ENCODE assay signal across 23 mouse cellular contexts in genomic region chr19:40964367-40964891, GRCm38 (mm10). TPM values are rescaled to one million over a fixed set of nuclear protein-coding genes. Genes with fewer than 3 reads are reported as not detected.
DNase-seq lines count a peak whose midpoint lies in the region; ATAC-seq and TF ChIP-seq lines count a peak whose summit lies in the region.
"Had no signal": no experiment of that assay in that cellular context is flagged by ENCODE, and none has a peak within 500 bp of the region (broad histone marks: within the 10 kb centered on the region; RNA-seq: fewer than 3 reads in every experiment).

No protein-coding gene starts in this region.

- 75% methylated on average over 3 of the region's 3 CpGs for WGBS in kidney, embryonic 15.5 days
- WGBS in spleen, adult 2 months = 82% methylated on average over 3 of the region's 3 CpGs
- 31% methylated on average over 3 of the region's 3 CpGs for WGBS in intestine, postnatal 0 days

- H3K27me3 ChIP-seq in kidney, embryonic 15.5 days = no peaks in the 10 kb centered on the region
- H3K27me3 ChIP-seq in spleen, adult 2 months (ENCODE audit: control insufficient read depth, insufficient read depth, low read length) = no peaks in the 10 kb centered on the region
- no peaks in the 10 kb centered on the region for H3K27me3 ChIP-seq in intestine, postnatal 0 days (replicated peaks; ENCODE audit: control insufficient read depth, insufficient read depth, low read length)
- H3K27me3 ChIP-seq: embryonic facial prominence, embryonic 12.5 days; forebrain, embryonic 15.5 days had no signal

- 0 out of 2 replicates have a peak, but pooled peaks cover 10% of the 10 kb centered on the region for H3K4me1 ChIP-seq in kidney, embryonic 15.5 days
- H3K4me1 ChIP-seq in spleen, adult 2 months (ENCODE audit: control insufficient read depth, insufficient read depth, insufficient read length) = peaks cover 26% of the 10 kb centered on the region; the same call in 1 of the 2 replicates
- H3K4me1 ChIP-seq in intestine, postnatal 0 days (replicated peaks; ENCODE audit: control insufficient read depth, insufficient read depth, low read length) = no peaks in the 10 kb centered on the region
- H3K4me1 ChIP-seq: embryonic facial prominence, embryonic 12.5 days; forebrain, embryonic 15.5 days had no signal

- ATAC-seq in kidney, embryonic 15.5 days (replicated peaks; ENCODE audit: low FRiP score) = no peak
- peak; percentile 45; the same call in 1 of the 2 replicates for ATAC-seq in intestine, postnatal 0 days
- ATAC-seq in erythroid progenitor cell, adult 5-6 weeks (replicated peaks; ENCODE audit: low FRiP score, poor library complexity, severe bottlenecking) = no peak
- no peak for ATAC-seq in CD4-positive, CD25-positive, alpha-beta regulatory T cell, adult 4 months
- ATAC-seq: forebrain, embryonic 15.5 days; hindbrain, postnatal 0 days had no signal

- no peak overlapping the region for H3K4me2 ChIP-seq in kidney, embryonic 15.5 days
- no peak overlapping the region for H3K4me2 ChIP-seq in intestine, postnatal 0 days (replicated peaks; ENCODE audit: low read depth)
- H3K4me2 ChIP-seq: embryonic facial prominence, embryonic 12.5 days; forebrain, embryonic 15.5 days; heart, embryonic 13.5 days had no signal

- no peak for TF ChIP-seq CTCF in spleen, adult 2 months (IDR thresholded peaks at IDR 0.05; ENCODE audit: extremely low read depth, insufficient read depth, insufficient read length, insufficient replicate concordance)
- TF ChIP-seq CTCF in intestine, postnatal 0 days (IDR thresholded peaks at IDR 0.05; ENCODE audit: low read depth) = no peak

- H3K27ac ChIP-seq in kidney, embryonic 15.5 days = peak overlapping the region; percentile 49; the same call in 1 of the 2 replicates
- H3K27ac ChIP-seq in spleen, adult 2 months (ENCODE audit: insufficient read depth, low read length) = peak overlapping the region; percentile 68
- no peak overlapping the region for H3K27ac ChIP-seq in intestine, postnatal 0 days (ENCODE audit: low read depth, low read length)
- H3K27ac ChIP-seq: embryonic facial prominence, embryonic 12.5 days; forebrain, embryonic 15.5 days; heart, embryonic 13.5 days; hindbrain, postnatal 0 days; midbrain, embryonic 10.5 days had no signal

- no peak overlapping the region for H3K4me3 ChIP-seq in kidney, embryonic 15.5 days (replicated peaks)
- H3K4me3 ChIP-seq in spleen, adult 2 months (ENCODE audit: extremely low read depth, insufficient read depth, insufficient read length) = no peak overlapping the region
- no peak overlapping the region for H3K4me3 ChIP-seq in intestine, postnatal 0 days (ENCODE audit: low read depth, low read length)
- H3K4me3 ChIP-seq: embryonic facial prominence, embryonic 12.5 days; forebrain, embryonic 15.5 days; heart, embryonic 13.5 days; midbrain, embryonic 10.5 days had no signal

- H3K36me3 ChIP-seq in kidney, embryonic 15.5 days = no peaks in the 10 kb centered on the region
- peaks cover 18% of the 10 kb centered on the region for H3K36me3 ChIP-seq in spleen, adult 2 months (ENCODE audit: control insufficient read depth, insufficient read depth, low read length)
- peaks cover 2% of the 10 kb centered on the region; the same call in 1 of the 2 replicates for H3K36me3 ChIP-seq in intestine, postnatal 0 days (ENCODE audit: control insufficient read depth, insufficient read depth)
- H3K36me3 ChIP-seq: embryonic facial prominence, embryonic 12.5 days; forebrain, embryonic 15.5 days; heart, embryonic 13.5 days; midbrain, embryonic 10.5 days had no signal

- no peak for DNase-seq in kidney, postnatal 14 days
- DNase-seq in spleen, adult 2 months (ENCODE audit: low read depth in 1 of 2, low spot score in 2 of 2) = no peak
- no peak for DNase-seq in spleen, adult 18-20 months
- no peak for DNase-seq in right cerebral cortex, postnatal 25 days
- DNase-seq: adrenal gland, postnatal 25 days; cerebellum, adult 11-12 months; cerebellum, postnatal 10 days; gastrocnemius, postnatal 14 days; heart, postnatal 14 days; kidney, adult 8-10 months; kidney, postnatal 36 days; lung, adult 18-20 months; right cerebral cortex, postnatal 4 days; thymus, postnatal 14 days had no signal

- no peak overlapping the region for H3K9ac ChIP-seq in kidney, embryonic 15.5 days
- no peak overlapping the region for H3K9ac ChIP-seq in intestine, postnatal 0 days (ENCODE audit: low read depth, low read length)
- H3K9ac ChIP-seq: embryonic facial prominence, embryonic 12.5 days; forebrain, embryonic 15.5 days; heart, embryonic 13.5 days had no signal

- no peaks in the 10 kb centered on the region for H3K9me3 ChIP-seq in kidney, embryonic 15.5 days (replicated peaks)
- no peaks in the 10 kb centered on the region for H3K9me3 ChIP-seq in intestine, postnatal 0 days (ENCODE audit: control insufficient read depth)
- H3K9me3 ChIP-seq: embryonic facial prominence, embryonic 12.5 days; forebrain, embryonic 15.5 days; heart, embryonic 13.5 days; midbrain, embryonic 10.5 days had no signal

- no peak for TF ChIP-seq POLR2A in spleen, adult 2 months (IDR thresholded peaks at IDR 0.05; ENCODE audit: low read depth, low read length)

RNA-seq across cellular contexts. Expression of gene Blnk, which starts 29.9 kb away (rescaled TPM):
- polyA plus RNA-seq in kidney, embryonic 15.5 days (2015; fragmentation: Nextera tagmentation; extraction: Ambion mirVana) = 12.6 and 15.6 TPM in 2 replicates
- 54.3 and 61.0 TPM in 2 replicates for polyA plus RNA-seq in spleen, adult 2 months (2012; rRNA removed)
- 21.2 and 23.8 TPM in 2 replicates for polyA plus RNA-seq in intestine, postnatal 0 days (2015; fragmentation: Nextera tagmentation; extraction: Ambion mirVana)
- total RNA-seq in erythroid progenitor cell, adult 5-6 weeks (2015; ENCODE audit: low replicate concordance) = 18.9 and 22.3 TPM in 2 replicates
- 5.2 and 5.6 TPM in 2 replicates for total RNA-seq in erythroid progenitor cell, adult 5-6 weeks (2017; ENCODE audit: low replicate concordance)
- polyA plus RNA-seq in CD4-positive, CD25-positive, alpha-beta regulatory T cell, adult 4 months (2017; shearing (Covaris generic)) = 1 to 10 TPM in 1 of 2 experiments, not detected in 1; 3.3 TPM
